Mouse (Mus musculus): ENCODE data around the gene P3h3.
"Not testable (repeated sequence)": the region's sequence is repeated elsewhere in the genome, so short reads cannot be mapped to it uniquely, and the experiment has no call there.

P3h3 gene

GRCm38 (mm10) chr6:124810566-124811402 is 46.8 kb downstream of the P3h3 start:
- intact Hi-C loops (cut with DNase I) = not testable (repeated sequence)

- intact Hi-C loops (cut with DNase I) = no loop called here
Measured at GRCm38 (mm10) chr6:124809775-124810538, 47.6 kb downstream of the P3h3 start.

- intact Hi-C loops (cut with DNase I) = no loop called here
Measured at GRCm38 (mm10) chr6:124809052-124809774, 48.3 kb downstream of the P3h3 start.

GRCm38 (mm10) chr6:124808358-124809012 is 49.1 kb downstream of the P3h3 start, which contains the start of gene Spsb2:
Spsb2 (plus strand) TSS chr6:124808661.
- intact Hi-C loops (cut with DNase I) = no loop called here

- intact Hi-C loops (cut with DNase I) = no loop called here
Measured at GRCm38 (mm10) chr6:124807986-124808357, 49.6 kb downstream of the P3h3 start.

GRCm38 (mm10) chr6:124807366-124807765 is 50.2 kb downstream of the P3h3 start:
- intact Hi-C loops (cut with DNase I) = no loop called here

- intact Hi-C loops (cut with DNase I) = no loop called here
Measured at GRCm38 (mm10) chr6:124806446-124807140, 51.0 kb downstream of the P3h3 start.

GRCm38 (mm10) chr6:124805341-124806321 is 51.9 kb downstream of the P3h3 start:
- intact Hi-C loops (cut with DNase I) = no loop called here

GRCm38 (mm10) chr6:124804341-124804740 is 53.2 kb downstream of the P3h3 start:
- intact Hi-C loops (cut with DNase I) = no loop called here

- intact Hi-C loops (cut with DNase I) = not testable (repeated sequence)
Measured at GRCm38 (mm10) chr6:124803691-124804090, 53.9 kb downstream of the P3h3 start.

GRCm38 (mm10) chr6:124803061-124803460 is 54.5 kb downstream of the P3h3 start:
- intact Hi-C loops (cut with DNase I) = no loop called here

- intact Hi-C loops (cut with DNase I) = not testable (repeated sequence)
Measured at GRCm38 (mm10) chr6:124802400-124802799, 55.2 kb downstream of the P3h3 start.

- intact Hi-C loops (cut with DNase I) = no loop called here
Measured at GRCm38 (mm10) chr6:124796200-124796599, 61.4 kb downstream of the P3h3 start.

GRCm38 (mm10) chr6:124795781-124796180 is 61.8 kb downstream of the P3h3 start:
- intact Hi-C loops (cut with DNase I) = no loop called here

- intact Hi-C loops (cut with DNase I) = no loop called here
Measured at GRCm38 (mm10) chr6:124791911-124792310, 65.6 kb downstream of the P3h3 start.

All from adrenal gland (tissue).